Mouse (Mus musculus) 3134 (cell line): ENCODE data around the gene Miga1.

Source experiments
- DNase-seq: peaks from one replicate; pipeline ENCODE4 v3.0.0-alpha.2; 2011; ENCODE audit warnings: low spot score; ENCODE audit not compliant: insufficient read length; ENCODE audit errors: extremely low read depth

Miga1 gene

GRCm38 (mm10) chr3:152288740-152289139 is 51.5 kb downstream of the Miga1 start:
- DNase-seq, result no peak

DNA sequence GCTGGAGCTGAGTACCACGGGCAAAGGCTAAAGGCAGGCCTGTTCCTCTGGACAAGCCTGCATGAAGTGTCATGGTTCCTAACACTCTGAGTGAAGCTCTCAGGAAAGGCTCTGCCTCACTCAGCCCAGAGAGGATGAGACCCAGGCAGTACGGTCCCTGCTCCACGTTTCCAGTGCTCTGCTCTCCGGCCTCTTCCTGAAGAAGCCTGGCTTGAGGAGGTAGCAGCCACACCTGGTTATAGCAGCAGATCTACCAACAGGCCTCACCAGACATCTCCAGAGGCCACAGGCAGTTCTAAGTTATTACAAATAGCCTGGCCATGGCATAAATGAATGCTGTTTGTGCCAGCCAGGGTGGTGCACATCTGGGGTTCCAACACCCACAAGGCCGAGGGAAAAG is 51.9 kb downstream of the Miga1 start:
- no peak for DNase-seq

DNA sequence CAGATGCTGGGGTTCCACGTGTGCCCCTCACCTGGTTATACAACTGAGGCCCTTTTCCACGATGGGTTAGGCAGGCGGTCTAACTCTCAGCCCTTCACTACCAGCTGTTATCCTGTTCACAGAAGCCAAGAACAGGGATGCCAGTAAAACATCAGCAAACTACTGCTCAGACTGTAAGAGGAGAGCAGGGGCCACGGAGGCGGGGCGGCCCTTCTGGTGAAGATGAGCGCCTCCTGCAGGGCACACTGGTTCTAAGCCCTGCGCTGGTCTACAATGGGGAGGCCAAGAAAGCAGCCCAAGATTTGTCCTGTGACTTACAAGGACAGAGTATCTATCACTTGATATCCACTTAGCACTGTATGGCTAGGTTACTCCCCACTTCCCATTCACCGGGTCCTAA is 52.4 kb downstream of the Miga1 start:
- no peak for DNase-seq

DNA sequence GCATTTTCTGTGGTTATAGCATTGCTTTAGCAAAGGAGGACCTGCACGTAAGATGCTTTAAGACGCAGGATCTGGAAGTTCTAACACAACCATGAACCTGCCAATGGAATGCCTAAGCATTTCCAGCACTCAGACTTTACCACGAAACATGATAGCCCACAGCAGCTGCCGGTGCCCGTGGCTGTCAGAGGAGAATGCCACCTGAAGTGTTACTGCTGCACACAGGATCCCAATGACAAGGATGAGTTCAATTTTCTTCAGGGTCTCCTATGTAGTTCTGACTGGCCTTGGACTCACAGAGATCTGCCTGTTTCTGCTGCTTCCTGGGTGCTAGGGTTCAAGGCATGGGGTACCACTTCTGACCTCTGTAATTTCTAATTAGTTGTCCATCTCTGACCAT is 55.4 kb downstream of the Miga1 start:
- no peak for DNase-seq

DNA sequence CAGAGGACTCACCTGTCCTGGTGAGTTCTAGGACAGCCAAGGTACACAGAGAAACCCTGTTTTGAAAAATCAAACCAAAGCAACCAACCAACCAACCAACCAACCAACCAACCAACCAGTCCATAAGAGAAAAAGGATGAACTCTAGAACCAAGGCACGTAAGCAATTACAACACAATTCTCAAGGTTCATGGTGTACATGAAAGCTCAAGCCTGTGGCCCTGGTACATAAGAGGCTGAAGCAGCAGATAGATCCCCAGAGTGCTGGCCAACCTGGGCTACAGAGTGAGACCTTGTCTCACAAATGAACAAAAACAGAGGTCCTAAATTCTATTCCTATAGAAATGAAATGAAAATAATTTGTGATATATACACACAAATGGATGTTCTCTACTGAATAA is 55.9 kb downstream of the Miga1 start:
- DNase-seq, result no peak

GRCm38 (mm10) chr3:152282126-152282525 is 58.1 kb downstream of the Miga1 start:
- peak; percentile 35 for DNase-seq

DNA sequence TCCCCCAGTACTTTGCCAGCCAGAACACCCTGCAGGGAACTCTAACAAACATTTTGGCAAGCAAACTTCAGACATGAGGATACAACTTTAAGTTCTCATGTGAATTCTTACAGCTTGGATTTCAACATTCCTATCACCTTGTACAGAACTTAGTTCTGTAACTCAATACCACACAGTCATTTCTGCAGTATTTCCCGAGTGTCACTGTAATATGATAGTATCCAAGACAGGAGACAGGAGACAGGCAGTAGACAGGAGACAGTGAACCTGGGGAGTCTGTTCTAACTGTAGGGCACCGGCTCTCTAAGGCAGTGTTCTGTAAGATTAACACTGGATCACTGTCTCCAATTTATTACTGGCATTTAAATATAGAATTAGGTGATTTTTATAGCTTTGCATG is 61.8 kb downstream of the Miga1 start:
- DNase-seq, result no peak

- DNase-seq, result no peak
These were observed 62.3 kb downstream of the Miga1 start for GRCm38 (mm10) chr3:152277912-152278311.

- DNase-seq, result no peak
These were observed 63.3 kb downstream of the Miga1 start for GRCm38 (mm10) chr3:152276935-152277334.

DNA sequence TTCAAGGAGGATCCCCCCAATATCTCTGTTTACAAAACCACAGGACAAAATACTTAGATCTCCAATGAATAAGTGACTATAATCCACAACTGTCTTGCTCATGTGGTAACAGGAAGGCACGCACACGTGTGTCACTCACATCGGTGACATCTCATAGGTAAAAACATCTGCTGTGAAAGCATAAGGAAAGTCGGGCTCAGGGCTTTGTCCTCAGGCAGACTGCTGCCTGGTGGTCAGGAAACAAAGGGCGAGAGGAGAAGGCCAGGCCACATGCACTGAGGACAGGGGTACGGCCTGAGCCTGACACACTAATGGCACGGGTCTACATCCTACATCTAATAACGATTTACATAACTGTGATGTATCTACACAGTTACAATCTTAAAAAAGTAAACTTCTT is 65.2 kb downstream of the Miga1 start:
- DNase-seq, result no peak

GRCm38 (mm10) chr3:152272974-152273685 is 67.1 kb downstream of the Miga1 start:
- no peak for DNase-seq

DNA sequence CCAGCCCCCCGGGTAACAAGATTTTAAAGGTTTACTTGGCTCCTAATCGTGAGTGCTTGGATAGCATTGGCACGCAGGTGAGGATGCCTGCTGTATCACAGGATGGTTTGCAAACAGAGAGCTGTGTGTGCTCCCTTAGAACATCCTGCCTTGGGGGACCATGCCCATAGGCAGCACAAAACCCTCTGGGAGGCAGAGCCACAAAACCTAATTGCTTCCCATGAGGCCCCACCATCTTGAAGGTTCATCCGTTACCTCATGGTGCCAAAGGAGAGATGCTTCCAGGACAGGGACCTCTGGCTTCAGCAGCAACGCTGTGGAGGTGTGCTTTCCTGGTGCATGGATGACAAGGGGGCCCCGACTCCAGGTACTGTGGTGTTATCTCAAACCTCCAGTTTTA is 68.3 kb downstream of the Miga1 start:
- no peak for DNase-seq

- DNase-seq, result no peak
These were observed 69.0 kb downstream of the Miga1 start for GRCm38 (mm10) chr3:152271071-152271710.

GRCm38 (mm10) chr3:152268099-152268498 is 72.1 kb downstream of the Miga1 start:
- DNase-seq, result no peak

DNA sequence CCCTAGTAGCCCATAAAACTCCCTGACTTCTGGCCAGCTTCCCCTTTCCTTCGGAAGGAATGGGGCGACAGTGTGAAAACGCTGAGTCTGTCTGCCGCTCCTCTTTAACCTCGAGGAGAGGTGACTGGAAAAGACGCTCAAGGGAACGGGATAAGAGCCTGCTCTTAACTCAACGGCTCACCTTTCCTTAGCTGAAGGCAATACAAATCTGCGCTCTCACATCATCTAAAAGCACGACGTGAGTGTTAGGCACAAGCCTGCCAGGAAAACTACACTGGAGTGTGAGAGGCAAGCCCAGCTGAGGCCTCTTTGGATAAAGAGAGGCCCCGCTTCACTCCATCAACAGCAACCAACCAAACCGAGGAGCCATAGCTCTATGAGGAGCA is 74.2 kb downstream of the Miga1 start, which contains the start of gene Nexn:
TSS of gene Nexn (minus strand) at position 315 of the 386 bp plus-strand sequence.
- no peak for DNase-seq

DNA sequence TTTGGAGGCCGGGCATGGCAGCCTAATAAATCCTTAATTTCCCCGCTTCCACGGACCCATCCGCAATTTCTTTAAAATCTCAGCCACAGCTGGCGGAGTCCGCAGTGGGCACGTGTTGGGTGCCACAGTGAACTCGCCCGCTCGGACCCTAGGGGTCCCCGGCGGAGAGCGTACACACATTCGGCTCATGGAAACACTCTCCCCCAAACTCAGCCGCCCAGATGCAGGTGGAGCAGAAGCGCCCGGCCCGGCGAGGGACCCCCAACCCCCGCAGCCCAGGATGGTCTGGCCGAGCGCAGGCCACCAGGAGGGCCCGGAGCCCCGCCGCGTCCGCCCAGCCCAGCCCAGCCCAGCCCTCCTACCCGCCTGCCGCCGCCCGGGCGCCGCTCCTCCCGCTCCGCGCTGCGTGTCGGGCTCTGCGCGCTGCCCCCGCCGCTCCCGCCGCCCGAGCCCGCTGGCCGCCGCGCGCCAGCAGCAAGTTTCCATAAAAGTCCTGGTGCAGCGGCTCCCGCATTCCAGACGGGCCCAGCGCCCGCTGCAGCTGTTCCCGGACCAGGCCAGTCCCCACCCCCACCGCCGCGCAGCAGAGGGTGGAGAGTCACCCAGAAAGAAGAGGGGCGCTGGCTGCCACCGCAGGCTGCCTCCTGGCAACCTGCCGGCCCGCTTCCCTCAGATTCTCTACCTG is 74.7 kb downstream of the Miga1 start:
- DNase-seq, result no peak

- no peak for DNase-seq
These were observed 75.4 kb downstream of the Miga1 start for GRCm38 (mm10) chr3:152264830-152265229.

DNA sequence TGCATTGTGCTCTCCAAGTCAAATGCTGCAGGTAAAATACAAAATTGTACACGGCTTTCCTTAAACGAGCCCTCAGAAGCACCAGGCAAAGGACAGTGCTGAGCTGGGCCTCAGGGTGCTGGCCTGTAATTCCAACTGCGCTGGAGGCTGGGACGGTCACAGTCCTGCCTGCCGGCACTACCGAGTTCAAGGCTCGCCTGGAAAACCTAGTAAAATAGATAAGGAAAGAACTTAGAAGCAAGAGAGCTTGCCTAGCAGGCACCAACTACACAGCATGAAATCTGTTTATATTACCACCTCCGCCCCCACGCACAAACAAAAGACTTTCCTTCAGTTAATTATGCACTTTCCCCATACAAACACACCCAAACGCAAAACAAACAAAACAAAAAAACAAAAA is 75.8 kb downstream of the Miga1 start:
- no peak for DNase-seq

GRCm38 (mm10) chr3:152261948-152262347 is 78.3 kb downstream of the Miga1 start:
- DNase-seq, result no peak

GRCm38 (mm10) chr3:152261436-152261835 is 78.8 kb downstream of the Miga1 start:
- no peak for DNase-seq

- no peak for DNase-seq
These were observed 79.8 kb downstream of the Miga1 start for GRCm38 (mm10) chr3:152260362-152260761.

DNA sequence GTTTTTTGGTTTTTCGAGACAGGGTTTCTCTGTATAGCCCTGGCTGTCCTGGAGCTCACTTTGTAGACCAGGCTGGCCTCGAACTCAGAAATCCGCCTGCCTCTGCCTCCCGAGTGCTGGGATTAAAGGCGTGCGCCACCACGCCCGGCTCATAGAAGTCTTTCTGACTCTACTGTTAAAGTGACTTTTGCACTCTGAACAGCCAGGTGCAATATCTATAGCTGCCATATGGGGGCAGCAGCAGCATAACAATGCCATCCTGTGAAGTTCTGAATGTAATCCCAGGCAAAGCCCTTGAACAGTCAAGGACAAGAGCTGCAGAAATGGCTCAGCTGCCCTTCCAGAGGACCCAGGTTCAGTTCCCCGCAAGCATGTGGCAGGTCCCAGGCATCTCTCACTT is 80.8 kb downstream of the Miga1 start:
- peak; percentile 42 for DNase-seq
